Comparison of ENCODE assay signal across 8 mouse cellular contexts in genomic region chr15:103176874-103177421, GRCm38 (mm10). TPM values are rescaled to one million over a fixed set of nuclear protein-coding genes. Genes with fewer than 3 reads are reported as not detected.
A peak's percentile ranks its signal among the peaks of the same experiment; 100 is the strongest.
DNase-seq lines count a peak whose midpoint lies in the region; ATAC-seq lines count a peak whose summit lies in the region.

No protein-coding gene starts in this region.

- no peak overlapping the region for H3K27ac ChIP-seq in forebrain, embryonic 11.5 days (ENCODE audit: low read depth, low read length)
- H3K27ac ChIP-seq in heart, embryonic 15.5 days, result no peak overlapping the region
- no peak overlapping the region for H3K27ac ChIP-seq in liver, embryonic 12.5 days

- H3K4me1 ChIP-seq in forebrain, embryonic 11.5 days (replicated peaks; ENCODE audit: control insufficient read depth, insufficient read depth, low read length), result 0 out of 2 replicates have a peak, but pooled peaks cover 2% of the 10 kb centered on the region
- H3K4me1 ChIP-seq in heart, embryonic 15.5 days (replicated peaks), result peaks cover 12% of the 10 kb centered on the region
- peaks cover 10% of the 10 kb centered on the region for H3K4me1 ChIP-seq in liver, embryonic 12.5 days

- DNase-seq in CD4-positive helper T cell, adult 2 months (ENCODE audit: low read depth, low spot score), result peak; percentile 80
- DNase-seq in c-Kit-negative CD71-positive TER-119-positive erythroid progenitor cells, embryonic 14.5 days (ENCODE audit: low read depth, low spot score), result peak; percentile 57
- DNase-seq in forebrain, embryonic 11.5 days (ENCODE audit: low spot score), result peak; percentile 93
- DNase-seq in kidney, postnatal 14 days, result peak; percentile 95
- peak; percentile 90 for DNase-seq in naive thymus-derived CD4-positive, alpha-beta T cell, adult 2 months (ENCODE audit: low read depth)
- peak; percentile 86 to 98 for DNase-seq in spleen, postnatal 4 days (ENCODE audit: low spot score in 2 of 2)

- H3K4me3 ChIP-seq in forebrain, embryonic 11.5 days (ENCODE audit: low read depth, low read length), result no peak overlapping the region
- no peak overlapping the region for H3K4me3 ChIP-seq in heart, embryonic 15.5 days
- no peak overlapping the region for H3K4me3 ChIP-seq in liver, embryonic 12.5 days

- WGBS in forebrain, embryonic 11.5 days, result 2% methylated on average over 18 of the region's 18 CpGs
- under 1% methylated on average over 18 of the region's 18 CpGs for WGBS in heart, embryonic 15.5 days
- 2% methylated on average over 18 of the region's 18 CpGs for WGBS in liver, embryonic 12.5 days (ENCODE audit: insufficient replicate concordance)

- no peaks in the 10 kb centered on the region for H3K36me3 ChIP-seq in forebrain, embryonic 11.5 days (ENCODE audit: control insufficient read depth, insufficient read depth, low read length)
- no peaks in the 10 kb centered on the region for H3K36me3 ChIP-seq in heart, embryonic 15.5 days
- no peaks in the 10 kb centered on the region for H3K36me3 ChIP-seq in liver, embryonic 12.5 days

- no peaks in the 10 kb centered on the region for H3K9me3 ChIP-seq in forebrain, embryonic 11.5 days (ENCODE audit: control insufficient read depth, low read length)
- H3K9me3 ChIP-seq in heart, embryonic 15.5 days (replicated peaks), result no peaks in the 10 kb centered on the region
- H3K9me3 ChIP-seq in liver, embryonic 12.5 days (replicated peaks), result no peaks in the 10 kb centered on the region

- peak; percentile 63 for ATAC-seq in forebrain, embryonic 11.5 days (replicated peaks; ENCODE audit: low FRiP score)
- ATAC-seq in heart, embryonic 15.5 days (replicated peaks; ENCODE audit: insufficient number of reproducible peaks, insufficient read depth, low FRiP score, low read depth), result peak; percentile 41
- peak; percentile 49; the same call in 1 of the 2 replicates for ATAC-seq in liver, embryonic 12.5 days

- H3K9ac ChIP-seq in forebrain, embryonic 11.5 days (ENCODE audit: low read length), result no peak overlapping the region
- no peak overlapping the region for H3K9ac ChIP-seq in heart, embryonic 15.5 days
- no peak overlapping the region for H3K9ac ChIP-seq in liver, embryonic 12.5 days

- H3K27me3 ChIP-seq in forebrain, embryonic 11.5 days (ENCODE audit: control insufficient read depth, insufficient read depth, low read length), result peaks cover 89% of the 10 kb centered on the region
- peaks cover 99% of the 10 kb centered on the region for H3K27me3 ChIP-seq in heart, embryonic 15.5 days
- H3K27me3 ChIP-seq in liver, embryonic 12.5 days (replicated peaks), result peaks cover 100% of the 10 kb centered on the region

- no peak overlapping the region for H3K4me2 ChIP-seq in forebrain, embryonic 11.5 days (ENCODE audit: low read depth, low read length, severe bottlenecking)
- H3K4me2 ChIP-seq in heart, embryonic 15.5 days, result no peak overlapping the region; the same call in 1 of the 2 replicates
- H3K4me2 ChIP-seq in liver, embryonic 12.5 days, result peak overlapping the region; percentile 35

RNA-seq across cellular contexts. Expression of gene Smug1, which starts 10.1 kb away (rescaled TPM):
- 20.5 and 23.3 TPM in 2 replicates for polyA plus RNA-seq in forebrain, embryonic 11.5 days (2014; fragmentation: Nextera tagmentation; extraction: Ambion mirVana)
- polyA plus RNA-seq in heart, embryonic 15.5 days (2015; fragmentation: Nextera tagmentation; extraction: Ambion mirVana), result 14.1 and 16.8 TPM in 2 replicates
- 6.7 and 7.8 TPM in 2 replicates for polyA plus RNA-seq in liver, embryonic 12.5 days (2016; fragmentation: Nextera tagmentation; extraction: Ambion mirVana)
